ENCODE assay signal across 16 mouse cellular contexts in genomic region chr13:77256541-77256940, GRCm38 (mm10).
"Had no signal": no experiment of that assay in that cellular context is flagged by ENCODE, and none has a peak within 500 bp of the region (broad histone marks: within the 10 kb centered on the region; RNA-seq: fewer than 3 reads in every experiment).

No protein-coding gene starts in this region.

- H3K4me2 ChIP-seq: neural tube, embryonic 13.5 days; neural tube, embryonic 15.5 days; stomach, embryonic 15.5 days had no signal

- H3K4me1 ChIP-seq: neural tube, embryonic 13.5 days; neural tube, embryonic 15.5 days; stomach, embryonic 15.5 days had no signal

- H3K27me3 ChIP-seq: neural tube, embryonic 13.5 days; neural tube, embryonic 15.5 days; stomach, embryonic 15.5 days had no signal

- H3K4me3 ChIP-seq: neural tube, embryonic 13.5 days; neural tube, embryonic 15.5 days; stomach, embryonic 15.5 days had no signal

- H3K36me3 ChIP-seq: neural tube, embryonic 13.5 days; neural tube, embryonic 15.5 days; stomach, embryonic 15.5 days had no signal

- H3K9me3 ChIP-seq: neural tube, embryonic 13.5 days; neural tube, embryonic 15.5 days; stomach, embryonic 15.5 days had no signal

- H3K27ac ChIP-seq: neural tube, embryonic 13.5 days; neural tube, embryonic 15.5 days; stomach, embryonic 15.5 days; stomach, postnatal 0 days had no signal

- DNase-seq: retina, postnatal 1 day; right cerebral cortex, adult 18-20 months; right cerebral cortex, postnatal 14 days; right cerebral cortex, postnatal 25 days; right cerebral cortex, postnatal 4 days; spleen, adult 18-20 months; thymus, adult 18-20 months; thymus, adult 2 months; thymus, postnatal 14 days; thymus, postnatal 25 days; thymus, postnatal 36 days; thymus, postnatal 4 days had no signal

- H3K9ac ChIP-seq: neural tube, embryonic 13.5 days; neural tube, embryonic 15.5 days; stomach, embryonic 15.5 days had no signal
